Mouse (Mus musculus) midbrain, embryonic 12.5 days (tissue): ENCODE results near the gene Ttc9b. TPM values are rescaled to one million over a fixed set of nuclear protein-coding genes. Genes with fewer than 3 reads are reported as not detected.
A peak's percentile ranks its signal among the peaks of the same experiment; 100 is the strongest.
"Not testable (repeated sequence)": the region's sequence is repeated elsewhere in the genome, so short reads cannot be mapped to it uniquely, and the experiment has no call there.

ENCODE experiments used
- ATAC-seq: fragments of 200-750 bp; cut with Nextera tagmentation; 2 replicates; pipeline ENCODE4 v1.8.0; 2017; ENCODE audit warnings: low read depth, moderate TSS enrichment, moderate library complexity; ENCODE audit not compliant: low FRiP score
- H3K27ac ChIP-seq: fragments of 300-500 bp; sonication (generic); replicated peaks from 2 replicates; pipeline ENCODE4 v1.5.1; 2016; ENCODE audit warnings: mild to moderate bottlenecking
- H3K27me3 ChIP-seq: fragments of 300-500 bp; sonication (generic); 2 replicates; pipeline ENCODE4 v1.6.1; 2016; ENCODE audit warnings: mild to moderate bottlenecking
- H3K36me3 ChIP-seq: fragments of 300-500 bp; sonication (generic); 2 replicates; pipeline ENCODE4 v1.6.1; 2016
- H3K4me1 ChIP-seq: fragments of 300-500 bp; sonication (generic); 2 replicates; pipeline ENCODE4 v1.6.1; 2016
- H3K4me2 ChIP-seq: fragments of 300-500 bp; sonication (generic); replicated peaks from 2 replicates; pipeline ENCODE4 v1.6.1; 2016; ENCODE audit warnings: mild to moderate bottlenecking, moderate library complexity
- H3K4me3 ChIP-seq: fragments of 300-500 bp; sonication (generic); 2 replicates; pipeline ENCODE4 v1.5.1; 2016; ENCODE audit warnings: mild to moderate bottlenecking
- H3K9ac ChIP-seq: fragments of 300-500 bp; sonication (generic); replicated peaks from 2 replicates; pipeline ENCODE4 v1.6.1; 2016; ENCODE audit warnings: mild to moderate bottlenecking, moderate library complexity
- H3K9me3 ChIP-seq: fragments of 300-500 bp; sonication (generic); 2 replicates; pipeline ENCODE4 v1.6.1; 2016; ENCODE audit warnings: mild to moderate bottlenecking
- WGBS: fragments of 180-500 bp; shearing (Covaris S2); methylation state at CpG from one replicate; pipeline ENCODE4 v1.1.7; 2016; 5-methylcytosine and 5-hydroxymethylcytosine counted together
- polyA plus RNA-seq: library from polyadenylated mRNA; unstranded; fragments of >200 nt; fragmentation: Nextera tagmentation; extraction: Ambion mirVana; gene quantifications from 2 replicates; pipeline ENCODE4 v1.2.1, GENCODE M21; 2016

Gene Ttc9b
- polyA plus RNA-seq, 1 experiment from 2014 or later: 18.1 TPM

GRCm38 (mm10) chr7:27613751-27614499, 39.8 kb upstream of the Ttc9b start:
- peaks cover 57% of the 10 kb centered on the region for H3K36me3 ChIP-seq
- no peak overlapping the region for H3K4me2 ChIP-seq
- peak overlapping the region; percentile 68 for H3K27ac ChIP-seq
- H3K4me3 ChIP-seq: no peak overlapping the region
- no peaks in the 10 kb centered on the region for H3K9me3 ChIP-seq
- peak; percentile 60; the same call in 1 of the 2 replicates for ATAC-seq
- H3K9ac ChIP-seq: no peak overlapping the region
- H3K27me3 ChIP-seq: no peaks in the 10 kb centered on the region
- 50% methylated on average over 8 of the region's 8 CpGs for WGBS
- H3K4me1 ChIP-seq: peaks cover 23% of the 10 kb centered on the region

GRCm38 (mm10) chr7:27621028-27621427, 32.7 kb upstream of the Ttc9b start:
- no peaks in the 10 kb centered on the region for H3K4me1 ChIP-seq
- H3K9me3 ChIP-seq: no peaks in the 10 kb centered on the region
- peaks cover 90% of the 10 kb centered on the region for H3K36me3 ChIP-seq
- 88% methylated on average over 6 of the region's 6 CpGs for WGBS
- H3K27me3 ChIP-seq: no peaks in the 10 kb centered on the region
- H3K9ac ChIP-seq: no peak overlapping the region
- no peak for ATAC-seq
- H3K4me2 ChIP-seq: no peak overlapping the region
- H3K4me3 ChIP-seq: no peak overlapping the region
- H3K27ac ChIP-seq: no peak overlapping the region

GRCm38 (mm10) chr7:27622234-27622633, 31.5 kb upstream of the Ttc9b start:
- no peaks in the 10 kb centered on the region for H3K27me3 ChIP-seq

GRCm38 (mm10) chr7:27624967-27625366, 28.7 kb upstream of the Ttc9b start:
- peaks cover 86% of the 10 kb centered on the region for H3K36me3 ChIP-seq
- no peaks in the 10 kb centered on the region for H3K9me3 ChIP-seq
- H3K4me1 ChIP-seq: no peaks in the 10 kb centered on the region
- no peak overlapping the region for H3K4me3 ChIP-seq
- no peaks in the 10 kb centered on the region for H3K27me3 ChIP-seq
- ATAC-seq: no peak
- H3K4me2 ChIP-seq: no peak overlapping the region
- no peak overlapping the region for H3K27ac ChIP-seq
- H3K9ac ChIP-seq: no peak overlapping the region

More at GRCm38 (mm10) chr7:27622234-27622633, 31.5 kb upstream of the Ttc9b start:
- H3K4me3 ChIP-seq: no peak overlapping the region
- ATAC-seq: no peak
- H3K9ac ChIP-seq: no peak overlapping the region
- no peak overlapping the region for H3K27ac ChIP-seq
- no peak overlapping the region for H3K4me2 ChIP-seq
- no peaks in the 10 kb centered on the region for H3K4me1 ChIP-seq
- H3K9me3 ChIP-seq: no peaks in the 10 kb centered on the region
- H3K36me3 ChIP-seq: peaks cover 87% of the 10 kb centered on the region
- 71% methylated on average over 1 of the region's 1 CpGs for WGBS

GRCm38 (mm10) chr7:27627707-27628106, 26.0 kb upstream of the Ttc9b start:
- no peak overlapping the region for H3K4me3 ChIP-seq
- H3K9ac ChIP-seq: no peak overlapping the region
- H3K36me3 ChIP-seq: peaks cover 78% of the 10 kb centered on the region
- whole genome bisulfite sequencing: 87% methylated on average over 7 of the region's 7 CpGs
- no peaks in the 10 kb centered on the region for H3K4me1 ChIP-seq
- H3K4me2 ChIP-seq: no peak overlapping the region
- H3K27me3 ChIP-seq: no peaks in the 10 kb centered on the region
- H3K9me3 ChIP-seq: no peaks in the 10 kb centered on the region
- no peak for ATAC-seq
- no peak overlapping the region for H3K27ac ChIP-seq

GRCm38 (mm10) chr7:27628190-27628589, 25.5 kb upstream of the Ttc9b start:
- WGBS: 94% methylated on average over 6 of the region's 6 CpGs
- Histone ChIP-seq H3K27ac (no peak overlapping the region), H3K9me3 (no peaks in the 10 kb centered on the region), H3K9ac (no peak overlapping the region), H3K36me3 (peaks cover 82% of the 10 kb centered on the region), H3K27me3 (no peaks in the 10 kb centered on the region), H3K4me3 (no peak overlapping the region), H3K4me2 (no peak overlapping the region), H3K4me1 (no peaks in the 10 kb centered on the region)
- no peak for ATAC-seq

GRCm38 (mm10) chr7:27628816-27629215, 24.9 kb upstream of the Ttc9b start:
- H3K4me1 ChIP-seq, H3K9ac ChIP-seq, H3K9me3 ChIP-seq, H3K27ac ChIP-seq, H3K4me3 ChIP-seq, H3K4me2 ChIP-seq, ATAC-seq, H3K27me3 ChIP-seq: not testable (repeated sequence)
- H3K36me3 ChIP-seq: peaks cover 80% of the 10 kb centered on the region
- 98% methylated on average over 7 of the region's 7 CpGs for WGBS

- no peaks in the 10 kb centered on the region for H3K4me1 ChIP-seq
- no peak for ATAC-seq
- peaks cover 78% of the 10 kb centered on the region for H3K36me3 ChIP-seq
Observed at GRCm38 (mm10) chr7:27631439-27631838, 22.3 kb upstream of the Ttc9b start.

GRCm38 (mm10) chr7:27633166-27633565, 20.5 kb upstream of the Ttc9b start:
- Histone ChIP-seq H3K4me2 (no peak overlapping the region), H3K9me3 (no peaks in the 10 kb centered on the region), H3K36me3 (peaks cover 77% of the 10 kb centered on the region), H3K4me1 (no peaks in the 10 kb centered on the region), H3K27me3 (no peaks in the 10 kb centered on the region), H3K27ac (no peak overlapping the region), H3K9ac (no peak overlapping the region), H3K4me3 (no peak overlapping the region)
- WGBS: 95% methylated on average over 6 of the region's 6 CpGs
- no peak for ATAC-seq

More at GRCm38 (mm10) chr7:27631439-27631838, 22.3 kb upstream of the Ttc9b start:
- Histone ChIP-seq H3K4me2 (no peak overlapping the region), H3K9ac (no peak overlapping the region), H3K9me3 (no peaks in the 10 kb centered on the region), H3K27ac (no peak overlapping the region), H3K27me3 (no peaks in the 10 kb centered on the region), H3K4me3 (no peak overlapping the region)
- 95% methylated on average over 4 of the region's 4 CpGs for WGBS

GRCm38 (mm10) chr7:27634691-27635090, 19.0 kb upstream of the Ttc9b start:
- Histone ChIP-seq H3K4me1 (no peaks in the 10 kb centered on the region), H3K4me3 (no peak overlapping the region), H3K4me2 (no peak overlapping the region), H3K27me3 (no peaks in the 10 kb centered on the region), H3K36me3 (peaks cover 66% of the 10 kb centered on the region), H3K9me3 (no peaks in the 10 kb centered on the region), H3K27ac (no peak overlapping the region), H3K9ac (no peak overlapping the region)
- no peak for ATAC-seq
- WGBS: 95% methylated on average over 6 of the region's 6 CpGs

- H3K36me3 ChIP-seq: peaks cover 67% of the 10 kb centered on the region
- H3K9me3 ChIP-seq, H3K4me2 ChIP-seq, H3K27me3 ChIP-seq, ATAC-seq, H3K27ac ChIP-seq, H3K4me3 ChIP-seq, H3K9ac ChIP-seq, H3K4me1 ChIP-seq: not testable (repeated sequence)
- WGBS: 97% methylated on average over 2 of the region's 2 CpGs
Observed at GRCm38 (mm10) chr7:27635094-27635493, 18.6 kb upstream of the Ttc9b start.

- Histone ChIP-seq H3K4me3 (no peak overlapping the region), H3K4me2 (no peak overlapping the region), H3K27ac (no peak overlapping the region), H3K9ac (no peak overlapping the region), H3K27me3 (no peaks in the 10 kb centered on the region), H3K36me3 (peaks cover 5% of the 10 kb centered on the region; the same call in 1 of the 2 replicates), H3K4me1 (no peaks in the 10 kb centered on the region), H3K9me3 (no peaks in the 10 kb centered on the region)
- WGBS: 76% methylated on average over 1 of the region's 1 CpGs
- no peak for ATAC-seq
Observed at GRCm38 (mm10) chr7:27644471-27644870, 9.2 kb upstream of the Ttc9b start.

- Histone ChIP-seq H3K36me3 (no peaks in the 10 kb centered on the region), H3K27ac (no peak overlapping the region), H3K4me3 (no peak overlapping the region), H3K9ac (no peak overlapping the region), H3K4me2 (no peak overlapping the region), H3K4me1 (no peaks in the 10 kb centered on the region), H3K9me3 (no peaks in the 10 kb centered on the region), H3K27me3 (no peaks in the 10 kb centered on the region)
- ATAC-seq: no peak
- WGBS: 83% methylated on average over 7 of the region's 7 CpGs
Observed at GRCm38 (mm10) chr7:27646516-27646915, 7.2 kb upstream of the Ttc9b start.
